Mouse (Mus musculus): ENCODE measurements around the gene Gart.

Gart gene

GRCm38 (mm10) chr16:91646681-91647419 is at the start of gene Gart:
Gene Gart, minus strand, starts transcription at chr16:91646952.
- peak; percentile 95 for DNase-seq (ENCODE audit: low read depth, low spot score)

GRCm38 (mm10) chr16:91695108-91695755 is 48.5 kb upstream of the Gart start:
- DNase-seq (ENCODE audit: low read depth, low spot score): peak; percentile 70

- DNase-seq (ENCODE audit: low read depth, low spot score): peak; percentile 81
These were observed 47.8 kb upstream of the Gart start for GRCm38 (mm10) chr16:91694455-91695084.

GRCm38 (mm10) chr16:91689791-91690190 is 43.0 kb upstream of the Gart start:
- peak; percentile 49 for DNase-seq (ENCODE audit: low read depth, low spot score)

- DNase-seq (ENCODE audit: low read depth, low spot score): peak; percentile 96
These were observed 42.0 kb upstream of the Gart start, which contains the start of gene Donson for GRCm38 (mm10) chr16:91688619-91689334. Gene Donson, minus strand, starts transcription at chr16:91688770.

- DNase-seq (ENCODE audit: low read depth, low spot score): no peak
These were observed 41.4 kb upstream of the Gart start for GRCm38 (mm10) chr16:91688023-91688618.

GRCm38 (mm10) chr16:91686369-91686768 is 39.6 kb upstream of the Gart start:
- DNase-seq (ENCODE audit: low read depth, low spot score): no peak

GRCm38 (mm10) chr16:91685526-91685925 is 38.8 kb upstream of the Gart start:
- DNase-seq (ENCODE audit: low read depth, low spot score): peak; percentile 89

- no peak for DNase-seq (ENCODE audit: low read depth, low spot score)
These were observed 33.9 kb upstream of the Gart start for GRCm38 (mm10) chr16:91680656-91681055.

GRCm38 (mm10) chr16:91678147-91678911 is 31.6 kb upstream of the Gart start:
- no peak for DNase-seq (ENCODE audit: low read depth, low spot score)

GRCm38 (mm10) chr16:91674500-91674899 is 27.7 kb upstream of the Gart start:
- DNase-seq (ENCODE audit: low read depth, low spot score): no peak

GRCm38 (mm10) chr16:91663795-91664194 is 17.0 kb upstream of the Gart start:
- no peak for DNase-seq (ENCODE audit: low read depth, low spot score)

- DNase-seq (ENCODE audit: low read depth, low spot score): no peak
These were observed 15.6 kb upstream of the Gart start for GRCm38 (mm10) chr16:91662336-91662735.

- DNase-seq (ENCODE audit: low read depth, low spot score): no peak
These were observed 14.6 kb upstream of the Gart start for GRCm38 (mm10) chr16:91661397-91661796.

- DNase-seq (ENCODE audit: low read depth, low spot score): no peak
These were observed 13.0 kb upstream of the Gart start for GRCm38 (mm10) chr16:91659798-91660197.

- DNase-seq (ENCODE audit: low read depth, low spot score): no peak
These were observed 11.7 kb upstream of the Gart start for GRCm38 (mm10) chr16:91658471-91658870.

GRCm38 (mm10) chr16:91657285-91657684 is 10.5 kb upstream of the Gart start:
- DNase-seq (ENCODE audit: low read depth, low spot score): no peak

GRCm38 (mm10) chr16:91655285-91655684 is 8.5 kb upstream of the Gart start:
- DNase-seq (ENCODE audit: low read depth, low spot score): no peak

GRCm38 (mm10) chr16:91652191-91652590 is 5.4 kb upstream of the Gart start:
- DNase-seq (ENCODE audit: low read depth, low spot score): no peak

- DNase-seq (ENCODE audit: low read depth, low spot score): no peak
These were observed 3.0 kb upstream of the Gart start for GRCm38 (mm10) chr16:91649781-91650180.

- DNase-seq (ENCODE audit: low read depth, low spot score): no peak
These were observed 2.5 kb upstream of the Gart start for GRCm38 (mm10) chr16:91649246-91649645.
